Mouse (Mus musculus) 3T3-L1 (cell line): ENCODE results near the gene Adssl1.

Experiments
- DNase-seq: peaks from one replicate; pipeline ENCODE4 v3.0.0-alpha.2; 2015; ENCODE audit warnings: low read depth, low spot score

Adssl1 gene

DNA sequence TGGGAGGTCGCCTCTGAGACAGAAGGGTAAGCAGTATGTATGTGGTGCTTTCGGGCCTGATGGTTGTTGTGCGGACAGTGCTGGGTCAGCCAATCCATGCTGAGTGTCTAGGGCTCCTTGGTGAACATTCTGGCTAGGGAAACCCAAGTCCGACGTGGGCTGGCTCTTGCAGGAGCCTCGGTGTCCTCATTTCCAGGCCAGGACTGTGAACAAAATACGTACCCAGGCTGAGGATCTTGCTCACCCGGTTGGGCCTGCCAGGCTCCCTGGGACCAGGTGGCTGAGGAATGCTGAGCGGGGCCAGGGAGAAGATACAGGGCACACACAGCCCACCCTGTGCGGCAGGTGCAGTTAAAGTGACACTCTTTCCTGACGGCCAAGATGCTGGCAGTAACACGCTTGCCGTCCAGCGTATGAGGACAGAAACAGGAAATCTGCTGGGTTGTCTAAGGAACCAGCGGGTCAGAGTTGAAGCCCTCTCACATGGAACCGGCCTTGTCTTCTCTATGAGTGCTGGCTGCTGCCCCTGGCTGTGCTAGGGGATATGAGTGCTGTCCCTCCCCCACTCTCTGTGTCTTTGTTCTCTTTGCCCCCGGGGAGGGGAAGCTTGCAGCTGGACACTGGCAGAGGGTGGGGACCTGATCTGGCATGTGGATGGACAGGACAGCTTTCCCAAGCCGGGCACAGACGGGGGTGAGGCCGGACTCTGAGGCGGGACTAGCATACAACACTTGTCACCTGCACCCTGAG lies 26.7 kb upstream of the Adssl1 start:
- DNase-seq = no peak

DNA sequence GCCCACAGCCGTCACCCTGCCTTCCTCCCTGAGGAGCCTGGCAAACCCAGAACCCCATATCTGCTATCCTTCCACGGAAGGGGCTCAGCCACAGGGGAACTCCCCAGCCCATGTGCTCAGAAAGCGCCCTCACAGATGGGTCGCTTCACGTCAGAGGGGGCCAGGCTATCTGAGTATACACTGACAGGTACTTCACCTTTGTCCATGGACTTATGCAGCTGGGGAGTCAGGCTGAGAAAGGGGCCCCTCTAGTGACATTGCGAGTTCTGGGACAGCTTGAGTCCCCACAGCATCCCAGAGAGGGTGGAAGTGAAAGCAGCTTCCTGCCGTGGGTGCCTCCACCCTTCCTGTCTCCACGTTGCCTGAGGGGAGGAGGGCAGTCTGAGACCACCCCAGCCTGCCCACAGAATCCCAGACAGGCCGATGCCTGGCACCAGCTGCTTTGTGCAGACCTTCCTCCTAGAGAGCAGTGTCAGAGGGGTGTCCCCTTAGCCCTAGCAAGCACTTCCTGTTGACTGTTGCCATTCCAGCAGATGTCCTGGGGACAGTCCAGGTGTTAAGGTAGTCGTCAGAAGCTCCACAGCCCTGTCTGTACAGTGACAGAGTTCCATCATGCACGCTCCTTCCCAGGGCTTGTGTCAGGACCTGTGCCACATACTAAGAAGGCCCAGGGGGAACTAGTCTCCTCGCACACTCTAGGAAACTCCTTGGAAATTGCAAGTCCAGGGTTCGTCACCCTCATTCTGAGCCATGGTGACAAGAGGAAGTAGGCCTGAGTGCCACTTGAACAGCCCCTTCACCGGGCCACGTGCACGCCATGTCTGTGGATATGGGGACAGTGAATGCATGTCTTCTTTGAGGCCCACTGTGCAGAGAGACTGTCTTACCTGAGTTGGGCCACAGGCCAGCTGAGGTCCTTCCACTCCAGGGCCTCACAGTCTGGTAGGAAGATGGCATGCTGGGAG lies 25.6 kb upstream of the Adssl1 start:
- DNase-seq = no peak

GRCm38 (mm10) chr12:112594989-112595388 lies 24.9 kb upstream of the Adssl1 start:
- no peak for DNase-seq

DNA sequence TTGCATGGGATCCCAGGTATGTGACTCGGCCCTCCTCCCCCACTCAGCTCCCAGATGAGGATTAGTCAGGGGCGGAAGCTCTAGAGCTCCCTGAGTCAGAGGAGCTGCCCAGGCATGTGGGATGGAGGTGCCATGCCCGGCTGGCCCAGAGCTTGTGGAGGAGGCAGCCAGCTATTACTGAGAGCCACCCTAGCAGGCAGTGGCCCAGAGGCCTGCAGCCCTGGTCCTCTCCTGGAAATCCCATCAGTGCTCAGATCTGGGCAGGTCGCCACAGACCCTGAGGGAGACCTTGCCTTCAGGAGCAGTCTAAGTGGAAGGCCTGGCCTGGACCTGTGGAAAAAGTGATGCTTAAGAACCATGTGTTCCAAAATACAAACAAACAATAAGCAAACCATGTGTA lies 24.2 kb upstream of the Adssl1 start:
- peak; percentile 88 for DNase-seq

GRCm38 (mm10) chr12:112596454-112596853 lies 23.4 kb upstream of the Adssl1 start:
- peak; percentile 65 for DNase-seq

DNA sequence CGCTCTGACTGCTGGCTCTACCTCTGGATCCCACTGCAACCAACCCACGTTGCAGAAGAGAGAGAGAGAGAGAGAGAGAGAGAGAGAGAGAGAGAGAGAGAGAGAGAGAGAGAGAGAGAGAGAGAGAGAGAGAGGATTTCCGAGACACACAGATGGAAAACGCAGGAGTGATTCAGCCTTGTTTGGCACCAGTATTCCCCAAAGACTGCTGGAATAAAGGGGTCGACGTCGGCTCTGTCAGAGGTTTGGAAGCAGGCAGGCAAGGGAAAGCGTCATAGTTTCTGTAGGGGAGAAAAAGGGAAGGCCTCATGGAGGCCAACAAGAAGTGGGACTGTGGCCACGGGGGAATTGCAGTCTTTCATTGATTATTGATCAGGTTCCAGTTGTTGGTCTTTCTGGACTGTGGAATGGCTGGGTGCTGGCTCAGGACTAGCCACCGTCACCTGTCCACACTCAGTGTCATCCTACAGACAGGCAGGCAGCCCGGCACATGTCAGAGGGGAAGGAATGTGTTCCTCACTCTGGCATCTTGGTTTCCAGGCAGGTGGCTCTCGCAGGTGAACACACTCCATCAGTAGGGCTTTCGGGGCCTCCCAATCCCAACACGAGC lies 22.8 kb upstream of the Adssl1 start:
- no peak for DNase-seq

GRCm38 (mm10) chr12:112597618-112598017 lies 22.2 kb upstream of the Adssl1 start:
- DNase-seq = no peak

GRCm38 (mm10) chr12:112599198-112599597 lies 20.6 kb upstream of the Adssl1 start:
- DNase-seq = peak; percentile 74

- DNase-seq = no peak
Measured at GRCm38 (mm10) chr12:112599942-112600611, 19.8 kb upstream of the Adssl1 start.

GRCm38 (mm10) chr12:112604022-112604421 lies 15.8 kb upstream of the Adssl1 start:
- DNase-seq = no peak

GRCm38 (mm10) chr12:112604709-112605649 lies 14.9 kb upstream of the Adssl1 start:
- DNase-seq = peak; percentile 71

- peak; percentile 79 for DNase-seq
Measured at GRCm38 (mm10) chr12:112605766-112606165, 14.1 kb upstream of the Adssl1 start.

- peak; percentile 79 for DNase-seq
Measured at GRCm38 (mm10) chr12:112606998-112607397, 12.8 kb upstream of the Adssl1 start.

DNA sequence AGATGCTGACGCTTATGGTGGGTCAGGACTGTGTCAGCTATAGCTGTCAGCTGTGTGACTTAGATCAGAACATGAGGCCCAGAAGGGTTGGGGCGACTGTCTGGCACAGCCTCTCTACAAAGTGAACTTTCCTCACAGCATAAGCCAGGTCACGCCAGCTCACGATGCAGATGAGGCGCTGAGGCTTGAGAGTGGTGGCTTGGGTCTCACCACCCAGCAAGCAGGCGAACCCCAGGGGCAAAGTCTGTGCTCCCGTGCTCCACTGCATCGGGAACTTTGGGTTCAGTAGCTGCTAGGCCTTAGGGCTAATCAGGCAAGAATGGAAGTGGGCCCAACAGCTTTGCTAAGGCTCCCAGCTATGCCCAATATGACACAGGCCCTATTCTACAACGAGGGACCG lies 10.8 kb upstream of the Adssl1 start:
- DNase-seq = no peak

DNA sequence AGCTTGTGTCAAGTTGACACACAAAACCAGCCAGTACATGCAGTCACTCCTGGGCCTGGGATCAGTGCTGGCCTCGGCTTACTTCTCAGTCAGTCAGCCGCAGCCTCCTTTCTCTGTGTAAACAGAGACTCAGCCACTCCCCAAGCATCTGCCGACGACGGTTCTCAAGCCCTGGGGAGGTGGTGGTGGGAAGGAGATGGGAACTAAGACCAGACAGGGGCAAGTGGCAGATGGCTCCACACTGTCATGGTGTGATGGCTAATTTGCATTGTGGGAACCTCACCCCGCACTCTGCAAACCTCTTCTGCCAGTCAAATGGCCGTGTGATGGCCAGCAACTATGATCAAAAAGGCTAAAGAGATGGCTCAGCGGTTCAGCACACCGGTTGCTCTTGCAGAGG lies 3.2 kb upstream of the Adssl1 start:
- no peak for DNase-seq

- peak; percentile 79 for DNase-seq
Measured at GRCm38 (mm10) chr12:112617184-112617583, 2.7 kb upstream of the Adssl1 start.

DNA sequence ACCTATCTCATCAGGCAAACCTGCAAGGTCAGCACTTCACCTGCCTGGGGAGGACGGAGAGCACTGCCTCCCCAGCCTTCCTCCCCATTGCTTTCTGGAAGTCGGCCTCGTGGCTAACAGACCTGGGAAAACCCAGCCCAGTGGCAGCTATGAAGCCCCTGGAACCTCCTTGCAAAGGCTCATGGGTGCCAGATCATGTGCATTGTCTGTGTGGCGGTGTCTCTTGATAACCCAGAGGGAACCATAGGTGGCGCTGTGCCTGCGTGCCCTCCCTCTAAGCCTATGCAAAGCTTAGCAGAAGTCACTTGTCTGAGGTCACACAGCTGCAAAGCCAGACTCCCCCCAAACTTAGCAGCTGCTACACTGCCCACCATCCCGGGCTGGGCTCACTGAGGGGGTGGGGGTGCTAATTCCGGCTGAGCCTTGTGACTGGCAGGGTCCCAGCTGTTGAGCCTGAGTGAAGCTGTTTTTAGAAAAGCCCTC lies 1.9 kb upstream of the Adssl1 start:
- peak; percentile 65 for DNase-seq

DNA sequence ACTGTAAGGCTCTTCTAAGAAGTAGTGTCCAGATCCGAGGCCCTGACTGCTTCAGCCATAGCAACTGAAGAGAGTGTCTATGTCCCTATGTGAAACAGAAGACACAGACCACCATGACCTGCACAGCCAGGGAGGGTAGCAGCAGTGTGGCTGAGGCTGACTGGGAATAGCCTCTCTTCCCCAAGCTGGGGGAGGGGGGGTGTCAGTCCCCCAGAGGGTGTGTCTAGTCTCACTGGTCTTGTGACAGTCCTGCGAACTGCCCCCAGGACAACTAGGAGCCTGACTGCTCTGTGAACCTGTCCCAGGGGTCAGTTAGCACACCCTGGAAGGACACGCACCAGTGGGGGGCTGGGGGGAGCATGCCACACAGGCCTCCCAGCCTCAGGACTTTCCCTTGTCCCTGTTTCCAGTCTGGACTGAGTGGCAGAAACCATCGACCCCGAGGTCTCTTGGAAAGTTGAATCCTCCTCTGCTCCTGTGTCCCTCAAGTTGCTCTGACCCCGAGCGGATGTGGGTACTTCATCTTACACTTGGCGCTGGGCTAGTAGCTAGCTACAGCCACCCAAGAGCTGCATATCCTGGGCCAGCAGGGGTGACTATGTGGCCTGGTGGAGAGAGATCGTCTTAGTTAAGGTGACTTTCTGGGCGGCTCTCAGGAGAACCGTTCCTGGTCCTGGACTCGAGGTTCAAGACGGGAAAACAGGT lies 712 bp upstream of the Adssl1 start:
- no peak for DNase-seq

DNA sequence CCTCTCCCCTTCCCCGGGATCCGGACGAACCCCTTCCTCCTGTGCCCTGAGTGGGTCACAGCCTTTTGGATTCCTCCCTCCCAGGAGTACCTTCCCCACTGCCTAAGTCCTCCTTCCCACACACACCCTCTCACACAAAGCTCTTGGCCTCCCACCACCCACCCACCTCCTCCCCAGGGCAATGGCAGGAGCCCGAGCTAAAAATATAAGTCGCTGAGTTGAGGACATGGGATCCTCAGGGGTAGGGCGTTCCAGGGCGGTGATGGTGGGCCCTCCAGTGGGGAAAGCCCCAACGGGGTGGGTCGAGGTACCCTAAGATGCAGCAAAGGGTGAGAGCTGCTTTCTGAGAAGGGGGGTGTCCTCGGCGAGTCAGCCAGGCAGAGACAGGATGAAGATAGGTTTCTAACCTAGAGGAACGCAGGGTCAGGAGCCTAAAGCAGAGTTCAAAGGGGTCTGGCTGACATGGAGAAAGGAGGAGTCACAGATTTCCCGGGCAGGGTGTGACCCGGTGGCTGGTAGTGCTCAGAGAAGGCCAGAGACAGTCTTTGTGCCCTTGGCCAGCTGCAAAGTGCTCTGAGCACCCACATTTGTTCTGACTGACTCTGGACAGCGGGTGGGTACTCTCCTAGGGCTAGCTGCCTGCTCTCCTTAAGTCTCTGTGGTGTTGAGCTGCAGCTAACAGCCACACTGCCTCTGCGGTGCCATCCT lies 663 bp downstream of the Adssl1 start:
- no peak for DNase-seq
